Mouse (Mus musculus): ENCODE measurements around the gene Tnfaip6.

DNA sequence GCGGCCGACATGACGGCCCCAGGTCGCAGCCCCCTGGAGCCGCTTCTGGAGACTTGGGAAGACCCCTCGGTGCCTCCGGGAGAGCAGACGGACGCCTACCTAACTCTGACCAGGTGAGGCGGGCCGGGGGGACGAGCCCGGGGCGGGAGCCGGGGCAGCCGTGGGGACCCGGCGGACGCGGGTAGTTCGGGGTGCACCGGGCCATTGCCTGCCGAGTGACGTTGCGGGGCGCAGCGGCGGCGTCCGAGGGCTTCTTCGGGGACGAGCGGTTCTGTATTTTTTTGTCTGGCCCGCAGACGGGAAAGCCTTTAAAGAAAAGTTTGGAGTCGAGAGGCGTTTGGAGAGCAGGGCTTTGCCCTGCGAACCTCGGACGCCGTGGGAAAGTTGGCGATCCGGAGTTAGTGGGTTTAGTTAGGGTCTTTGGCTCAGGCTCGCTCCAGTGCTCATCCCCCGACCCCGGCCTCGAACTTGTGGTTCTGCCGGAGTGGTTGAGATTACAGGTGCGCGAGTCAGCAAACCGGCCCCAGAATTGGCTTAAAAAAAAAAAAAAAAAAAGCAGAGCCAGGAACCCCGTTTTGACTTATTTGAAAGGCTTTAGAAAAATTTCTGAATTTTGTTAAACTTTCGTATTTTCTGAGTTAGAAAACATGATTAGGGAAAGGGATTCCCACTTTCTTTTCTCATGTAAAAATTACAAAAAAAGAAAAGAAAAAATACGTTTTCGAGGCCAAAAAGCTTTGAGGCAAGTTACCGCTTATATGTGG is 35.5 kb downstream of the Tnfaip6 start:
- TF ChIP-seq GATA1 (IDR thresholded peaks at IDR 0.05; ENCODE audit: borderline replicate concordance, low read length) (no peak), CTCF (IDR thresholded peaks at IDR 0.05; ENCODE audit: low read depth, low read length) (no peak), GATA2 (IDR thresholded peaks at IDR 0.05; ENCODE audit: borderline replicate concordance, low read depth, low read length) (no peak), TAL1 (conservative IDR thresholded peaks at IDR 0.05; ENCODE audit: low read depth, low read length) (no peak)
